Mouse (Mus musculus): ENCODE results near the gene Tfeb. TPM values are rescaled to one million over a fixed set of nuclear protein-coding genes. Genes with fewer than 3 reads are reported as not detected.

Tfeb gene
- total RNA-seq, 2 experiments from 2014 or later = 10.0 to 10.6 TPM

- no peak for TF ChIP-seq CTCF (IDR thresholded peaks at IDR 0.05)
- H3K4me3 ChIP-seq = no peak overlapping the region
- intact Hi-C loops (cut with DNase I) = no loop called here
- DNase-seq (ENCODE audit: extremely low spot score in 1 of 2, low spot score in 2 of 2) = peak in 1 of 2 experiments; percentile 6
- no peak overlapping the region for H3K27ac ChIP-seq
Observed at GRCm38 (mm10) chr17:47698156-47698555, 38.7 kb upstream of the Tfeb start.

- TF ChIP-seq CTCF (IDR thresholded peaks at IDR 0.05) = no peak
- intact Hi-C loops (cut with DNase I) = no loop called here
- DNase-seq (ENCODE audit: extremely low spot score in 1 of 2, low spot score in 2 of 2) = peak in 1 of 2 experiments; percentile 9
- Histone ChIP-seq H3K27ac (no peak overlapping the region), H3K4me3 (no peak overlapping the region)
Observed at GRCm38 (mm10) chr17:47699055-47699454, 37.8 kb upstream of the Tfeb start.

- intact Hi-C loops (cut with DNase I) = no loop called here
- DNase-seq (ENCODE audit: extremely low spot score in 1 of 2, low spot score in 2 of 2) = no peak
- no peak overlapping the region for H3K27ac ChIP-seq
- no peak overlapping the region for H3K4me3 ChIP-seq
- no peak for TF ChIP-seq CTCF (IDR thresholded peaks at IDR 0.05)
Observed at GRCm38 (mm10) chr17:47701793-47702192, 35.0 kb upstream of the Tfeb start.

- intact Hi-C loops (cut with DNase I) = no loop called here
- no peak overlapping the region for H3K4me3 ChIP-seq
- DNase-seq (ENCODE audit: extremely low spot score in 1 of 2, low spot score in 2 of 2) = no peak
- no peak for TF ChIP-seq CTCF (IDR thresholded peaks at IDR 0.05)
- H3K27ac ChIP-seq = no peak overlapping the region
Observed at GRCm38 (mm10) chr17:47702548-47703345, 34.1 kb upstream of the Tfeb start.

- no peak overlapping the region for H3K27ac ChIP-seq
- intact Hi-C loops (cut with DNase I) = no loop called here
- H3K4me3 ChIP-seq = no peak overlapping the region
- no peak for DNase-seq (ENCODE audit: extremely low spot score in 1 of 2, low spot score in 2 of 2)
- TF ChIP-seq CTCF (IDR thresholded peaks at IDR 0.05) = no peak
Observed at GRCm38 (mm10) chr17:47703556-47703955, 33.3 kb upstream of the Tfeb start.

- H3K4me3 ChIP-seq = no peak overlapping the region
- peak; percentile 23 for TF ChIP-seq CTCF (IDR thresholded peaks at IDR 0.05)
- intact Hi-C loops (cut with DNase I) = no loop called here
- no peak for DNase-seq (ENCODE audit: extremely low spot score in 1 of 2, low spot score in 2 of 2)
- no peak overlapping the region for H3K27ac ChIP-seq
Observed at GRCm38 (mm10) chr17:47704692-47705091, 32.1 kb upstream of the Tfeb start.

- TF ChIP-seq CTCF (IDR thresholded peaks at IDR 0.05) = no peak
Observed at GRCm38 (mm10) chr17:47706196-47706595, 30.6 kb upstream of the Tfeb start.

GRCm38 (mm10) chr17:47707961-47708360 lies 28.9 kb upstream of the Tfeb start:
- DNase-seq (ENCODE audit: extremely low spot score in 1 of 2, low spot score in 2 of 2) = no peak
- Histone ChIP-seq H3K4me3 (no peak overlapping the region), H3K27ac (no peak overlapping the region)
- intact Hi-C loops (cut with DNase I) = no loop called here
- TF ChIP-seq CTCF (IDR thresholded peaks at IDR 0.05) = no peak

More at GRCm38 (mm10) chr17:47706196-47706595, 30.6 kb upstream of the Tfeb start:
- peak in 1 of 2 experiments; percentile 5 for DNase-seq (ENCODE audit: extremely low spot score in 1 of 2, low spot score in 2 of 2)
- no peak overlapping the region for H3K27ac ChIP-seq
- H3K4me3 ChIP-seq = no peak overlapping the region
- intact Hi-C loops (cut with DNase I) = no loop called here

GRCm38 (mm10) chr17:47708972-47709371 lies 27.9 kb upstream of the Tfeb start:
- no peak overlapping the region for H3K27ac ChIP-seq
- no peak for DNase-seq (ENCODE audit: extremely low spot score in 1 of 2, low spot score in 2 of 2)
- no peak for TF ChIP-seq CTCF (IDR thresholded peaks at IDR 0.05)
- intact Hi-C loops (cut with DNase I) = no loop called here
- no peak overlapping the region for H3K4me3 ChIP-seq

GRCm38 (mm10) chr17:47710036-47710435 lies 26.8 kb upstream of the Tfeb start:
- intact Hi-C loops (cut with DNase I) = no loop called here
- H3K4me3 ChIP-seq = no peak overlapping the region
- no peak overlapping the region for H3K27ac ChIP-seq
- no peak for TF ChIP-seq CTCF (IDR thresholded peaks at IDR 0.05)
- no peak for DNase-seq (ENCODE audit: extremely low spot score in 1 of 2, low spot score in 2 of 2)

- intact Hi-C loops (cut with DNase I) = no loop called here
- no peak overlapping the region for H3K4me3 ChIP-seq
- H3K27ac ChIP-seq = no peak overlapping the region
- no peak for DNase-seq (ENCODE audit: extremely low spot score in 1 of 2, low spot score in 2 of 2)
- no peak for TF ChIP-seq CTCF (IDR thresholded peaks at IDR 0.05)
Observed at GRCm38 (mm10) chr17:47711883-47712282, 24.9 kb upstream of the Tfeb start.

- intact Hi-C loops (cut with DNase I) = no loop called here
- TF ChIP-seq CTCF (IDR thresholded peaks at IDR 0.05) = no peak
- no peak overlapping the region for H3K27ac ChIP-seq
- no peak overlapping the region for H3K4me3 ChIP-seq
- no peak for DNase-seq (ENCODE audit: extremely low spot score in 1 of 2, low spot score in 2 of 2)
Observed at GRCm38 (mm10) chr17:47712889-47713571, 23.8 kb upstream of the Tfeb start.
